Mouse (Mus musculus) cortical plate, adult 2 months (tissue): Measurements from ENCODE around the gene Dscam. TPM values are rescaled to one million over a fixed set of nuclear protein-coding genes. Genes with fewer than 3 reads are reported as not detected.

Experiments used
- H3K27ac ChIP-seq: fragments of 200-500 bp; 2 replicates; pipeline ENCODE4 v1.5.1; 2012; ENCODE audit warnings: low read length, control low read depth, inconsistent platforms; ENCODE audit not compliant: insufficient read depth
- H3K4me1 ChIP-seq: fragments of 200-500 bp; 2 replicates; pipeline ENCODE4 v1.6.1; 2011; ENCODE audit warnings: low read length; ENCODE audit not compliant: control insufficient read depth, insufficient read depth
- H3K4me3 ChIP-seq: fragments of 200-500 bp; 2 replicates; pipeline ENCODE4 v1.5.1; 2011; ENCODE audit warnings: mild to moderate bottlenecking, low read length, control low read depth; ENCODE audit not compliant: insufficient read depth
- CTCF ChIP-seq: fragments of 200-500 bp; IDR thresholded peaks from 2 replicates; pipeline ENCODE4 v1.5.1; 2011; ENCODE audit warnings: mild to moderate bottlenecking, control low read depth, low read length; ENCODE audit not compliant: insufficient read depth; ENCODE audit errors: extremely low read depth
- POLR2A ChIP-seq: fragments of 200-500 bp; IDR thresholded peaks from 2 replicates; pipeline ENCODE4 v1.6.1; 2011; ENCODE audit warnings: mild to moderate bottlenecking, low read length, control low read depth; ENCODE audit not compliant: insufficient read depth; ENCODE audit errors: extremely low read depth
- polyA plus RNA-seq: library from polyadenylated mRNA; depleted of rRNA; stranded (reverse); fragments of >200 nt; gene quantifications from 2 replicates; pipeline ENCODE4 v1.2.3, GENCODE M21; 2012

Dscam gene
- polyA plus RNA-seq, 1 experiment = 20.4 TPM

DNA sequence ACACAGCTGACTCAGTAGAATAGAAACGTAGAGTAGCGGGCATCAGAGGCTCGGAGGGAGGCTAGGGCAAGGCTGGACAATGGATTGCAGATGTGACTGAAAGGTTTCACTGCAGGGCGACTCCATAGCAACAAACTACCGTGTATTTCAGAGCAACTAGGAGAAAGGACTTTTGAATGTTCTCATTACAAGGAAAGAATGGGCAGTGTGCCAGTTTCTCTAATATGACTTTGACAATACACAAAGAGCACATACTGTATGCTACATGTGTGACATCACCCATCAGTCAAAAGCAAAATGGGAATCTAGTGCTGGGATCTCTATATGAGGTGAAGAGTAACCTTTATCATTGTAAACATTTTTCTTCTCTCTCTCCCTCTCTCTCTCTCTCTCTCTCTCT, 382.3 kb downstream of the Dscam start:
- Histone ChIP-seq H3K4me3 (no peak overlapping the region), H3K4me1 (no peaks in the 10 kb centered on the region), H3K27ac (no peak overlapping the region)
- TF ChIP-seq CTCF (no peak), POLR2A (no peak)

DNA sequence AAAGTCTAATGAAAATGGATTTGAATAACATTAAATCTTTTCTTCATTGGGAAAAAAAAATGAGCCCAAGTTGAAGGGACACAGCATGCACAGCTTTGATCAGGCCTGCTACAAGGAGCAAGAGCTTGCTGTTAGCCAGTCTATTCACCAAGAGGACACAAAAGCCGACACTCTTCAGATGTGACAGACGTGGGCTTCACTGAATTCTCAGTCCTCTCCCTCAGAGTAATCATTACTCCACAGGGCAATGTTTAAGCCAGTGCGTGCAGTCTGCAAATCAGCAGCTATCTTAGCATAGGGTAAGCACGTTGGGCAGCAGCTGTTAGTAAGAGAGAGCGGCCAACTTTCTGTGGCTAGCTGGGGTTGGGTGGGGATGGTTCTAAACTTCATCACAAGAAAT, 391.5 kb downstream of the Dscam start:
- H3K4me3 ChIP-seq = no peak overlapping the region
- H3K4me1 ChIP-seq = peaks cover 1% of the 10 kb centered on the region; the same call in 1 of the 2 replicates
- TF ChIP-seq CTCF = no peak
- TF ChIP-seq POLR2A = no peak
- no peak overlapping the region for H3K27ac ChIP-seq

DNA sequence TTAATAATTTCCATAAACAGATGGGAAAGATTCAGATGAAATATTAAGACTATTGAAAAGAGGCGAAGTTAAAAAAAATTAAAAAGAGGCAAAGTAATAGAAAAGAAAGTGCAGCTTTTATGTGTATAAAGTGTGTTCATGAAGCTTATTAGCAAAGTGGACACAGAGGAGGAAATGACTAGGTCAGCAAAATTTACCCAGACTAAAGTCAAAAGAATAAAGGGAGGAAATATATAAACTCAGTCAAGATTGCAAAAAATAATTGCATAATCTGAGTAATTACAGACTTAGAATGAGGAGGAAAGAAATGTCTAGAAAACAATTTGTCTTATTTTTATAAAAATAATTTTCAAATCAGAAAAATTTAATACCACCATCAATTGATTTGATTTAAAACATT, 396.3 kb downstream of the Dscam start:
- TF ChIP-seq CTCF = no peak
- no peak for TF ChIP-seq POLR2A
- no peak overlapping the region for H3K27ac ChIP-seq

DNA sequence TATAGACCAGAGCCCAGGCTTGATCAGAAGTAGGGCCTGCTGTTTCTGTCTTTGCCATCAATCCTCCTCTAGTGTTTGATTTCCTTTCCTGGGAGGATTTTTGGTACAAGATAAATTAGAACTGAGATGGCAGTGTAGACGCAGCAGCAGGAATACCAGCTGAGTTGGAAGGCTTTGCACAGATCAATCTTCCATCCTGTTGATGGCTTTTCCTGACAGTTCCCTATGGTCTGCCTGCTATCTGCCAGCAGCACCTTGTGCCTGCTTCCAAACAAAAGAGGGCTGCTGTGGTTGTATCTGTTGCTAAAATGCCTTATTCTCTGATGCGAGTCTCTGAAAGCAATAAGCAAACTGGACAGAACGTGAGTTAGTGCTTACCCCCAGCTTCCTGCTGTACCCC, 402.6 kb downstream of the Dscam start:
- TF ChIP-seq CTCF = no peak
- TF ChIP-seq POLR2A = no peak
- no peak overlapping the region for H3K4me3 ChIP-seq
- no peaks in the 10 kb centered on the region for H3K4me1 ChIP-seq
- no peak overlapping the region for H3K27ac ChIP-seq

More for the DNA sequence above, 396.3 kb downstream of the Dscam start:
- Histone ChIP-seq H3K4me3 (no peak overlapping the region), H3K4me1 (no peaks in the 10 kb centered on the region; the same call in 1 of the 2 replicates)

DNA sequence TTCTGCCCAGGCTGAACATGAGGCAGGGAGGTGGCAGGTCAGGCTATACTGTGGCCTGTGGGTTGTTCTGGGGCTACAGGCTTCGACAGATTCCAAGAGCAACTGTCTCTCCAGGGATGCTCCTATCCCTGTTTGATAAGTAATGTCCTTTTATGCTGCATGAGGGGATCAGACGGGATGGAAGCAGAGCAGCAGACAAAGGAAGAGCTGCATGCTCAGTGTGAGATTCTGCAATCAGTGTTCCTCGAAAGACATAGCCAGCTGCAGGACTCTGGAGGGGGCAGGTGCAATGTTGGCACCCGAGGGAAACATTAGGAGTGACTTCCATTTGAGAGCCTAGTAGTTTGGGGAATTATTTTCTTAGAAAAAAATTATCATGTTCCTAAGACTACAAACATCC, 403.0 kb downstream of the Dscam start:
- Histone ChIP-seq H3K4me3 (no peak overlapping the region), H3K27ac (no peak overlapping the region), H3K4me1 (no peaks in the 10 kb centered on the region)
- TF ChIP-seq POLR2A (no peak), CTCF (no peak)

DNA sequence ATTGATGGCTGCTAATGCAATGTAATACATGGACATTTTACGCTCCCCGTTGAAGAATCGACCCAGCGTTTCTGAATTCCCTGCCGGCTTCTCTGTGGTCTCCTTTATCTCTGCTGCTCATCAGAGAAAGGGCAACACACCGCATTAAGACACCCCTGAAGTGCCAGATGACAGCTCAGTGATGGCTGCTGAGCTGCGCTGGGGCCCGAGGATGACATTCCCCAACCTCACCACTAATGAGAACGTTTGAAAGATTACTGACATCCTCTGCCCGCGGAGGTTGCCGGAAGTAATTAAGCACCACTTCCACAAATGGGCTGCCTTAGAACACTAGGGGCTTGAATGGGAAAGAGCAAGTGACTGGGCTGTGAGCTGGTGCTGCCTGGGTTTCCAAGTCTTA, 409.3 kb downstream of the Dscam start:
- TF ChIP-seq POLR2A (no peak), CTCF (no peak)
- no peak overlapping the region for H3K27ac ChIP-seq
- H3K4me3 ChIP-seq = no peak overlapping the region
- peaks cover 13% of the 10 kb centered on the region for H3K4me1 ChIP-seq

DNA sequence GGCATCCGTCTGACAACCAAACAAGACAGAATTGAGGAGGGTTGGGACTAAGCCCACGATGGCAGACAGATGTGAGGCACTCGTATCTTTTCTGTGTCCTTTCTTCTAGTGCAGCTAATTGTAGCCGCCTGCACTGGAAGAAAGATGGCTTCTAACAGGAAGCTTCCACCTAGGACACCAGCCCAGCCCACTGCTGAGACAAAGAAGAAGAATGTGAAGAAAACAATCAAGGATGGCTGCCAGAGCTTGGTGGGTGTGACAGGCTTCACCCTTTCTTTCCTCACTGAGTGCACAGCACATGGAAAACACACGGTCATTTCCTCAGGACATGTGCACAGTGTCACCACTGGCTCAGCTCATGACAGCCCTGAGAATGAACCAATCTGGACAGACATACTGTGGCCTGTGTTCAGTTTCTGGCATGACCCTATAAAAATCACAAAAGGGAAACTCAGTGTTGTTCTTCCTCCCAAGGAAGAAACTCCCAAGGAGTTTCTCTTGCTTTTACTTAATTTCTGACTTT, 411.4 kb downstream of the Dscam start:
- peaks cover 19% of the 10 kb centered on the region for H3K4me1 ChIP-seq
- TF ChIP-seq POLR2A = no peak
- TF ChIP-seq CTCF = no peak
- no peak overlapping the region for H3K4me3 ChIP-seq
- no peak overlapping the region for H3K27ac ChIP-seq

DNA sequence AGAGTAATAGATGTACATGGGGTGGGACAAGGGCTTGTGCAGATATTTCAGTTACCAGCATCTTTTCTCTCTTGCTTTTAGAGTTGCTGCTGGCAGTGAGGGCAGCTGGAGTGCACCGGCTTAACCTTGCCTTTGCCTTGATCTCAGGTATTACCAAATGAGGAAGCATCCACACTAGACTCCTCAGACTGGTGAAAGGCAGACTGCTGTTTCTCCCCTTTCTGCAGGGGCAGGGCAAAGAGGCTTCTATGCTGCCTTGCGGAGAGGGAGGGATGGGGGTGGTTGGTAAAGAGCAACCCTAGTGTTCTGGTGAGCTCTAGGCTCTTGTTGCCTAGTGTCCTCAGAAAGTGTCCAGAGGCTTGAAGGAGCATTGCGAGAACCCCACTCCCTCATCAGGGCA, 412.2 kb downstream of the Dscam start:
- TF ChIP-seq CTCF = no peak
- TF ChIP-seq POLR2A = no peak
- Histone ChIP-seq H3K4me3 (no peak overlapping the region), H3K4me1 (peaks cover 20% of the 10 kb centered on the region), H3K27ac (no peak overlapping the region)

DNA sequence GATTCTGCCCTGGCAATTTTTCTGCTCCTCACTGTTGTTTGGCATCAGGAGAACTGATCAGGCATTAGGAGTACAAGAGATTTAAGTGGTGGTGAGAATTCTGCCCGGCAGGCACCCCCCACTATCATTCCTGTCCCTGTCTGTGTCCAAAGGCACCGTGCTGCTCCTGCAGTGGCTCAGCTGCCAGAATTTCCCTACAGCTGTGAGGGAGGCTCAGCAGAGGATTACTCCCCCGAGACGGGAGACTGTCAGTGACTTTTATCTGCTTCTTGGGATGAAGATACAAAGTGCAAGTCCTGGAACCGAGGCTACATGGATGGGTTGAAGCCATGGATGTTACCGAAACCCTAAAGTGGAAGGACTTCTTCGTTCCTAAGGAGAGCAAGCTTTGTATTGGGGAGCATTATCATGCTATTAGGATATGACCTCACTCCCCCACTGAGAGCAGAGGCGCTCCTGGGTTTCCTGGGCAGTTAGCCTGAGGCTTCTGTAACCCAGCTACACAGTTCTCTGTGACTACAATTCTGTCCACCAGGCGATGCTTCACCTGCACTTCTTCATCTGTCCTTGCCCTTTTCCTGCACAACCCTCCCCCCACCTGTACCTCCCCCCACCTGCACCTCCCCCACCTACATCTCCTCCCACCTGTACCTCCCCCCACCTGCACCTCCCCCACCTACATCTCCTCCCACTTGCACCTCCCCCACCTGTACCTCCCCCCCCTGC, 412.8 kb downstream of the Dscam start:
- H3K27ac ChIP-seq = no peak overlapping the region
- peaks cover 22% of the 10 kb centered on the region for H3K4me1 ChIP-seq
- H3K4me3 ChIP-seq = no peak overlapping the region
- TF ChIP-seq POLR2A (no peak), CTCF (no peak)

DNA sequence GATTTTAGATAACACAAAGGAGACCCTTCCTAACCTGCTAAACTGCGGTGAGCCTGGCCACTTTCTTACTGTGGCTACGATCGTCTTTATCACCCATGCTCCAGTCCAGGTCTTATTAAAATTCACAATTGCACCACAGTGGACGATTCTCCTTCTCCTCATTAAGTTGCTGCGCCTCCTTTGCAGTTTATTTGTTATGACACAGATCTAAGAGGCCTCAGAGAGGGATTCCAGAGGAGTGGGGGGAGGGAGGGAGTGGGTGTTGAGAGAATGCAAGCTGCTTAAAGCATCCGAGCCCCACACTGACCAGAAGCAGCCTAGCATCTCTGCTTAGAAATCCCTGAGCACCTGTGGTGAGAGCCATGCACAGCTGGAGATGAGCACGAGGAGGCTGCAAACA, 413.6 kb downstream of the Dscam start:
- no peak overlapping the region for H3K27ac ChIP-seq
- TF ChIP-seq POLR2A (no peak), CTCF (no peak)
- peaks cover 22% of the 10 kb centered on the region for H3K4me1 ChIP-seq
- H3K4me3 ChIP-seq = no peak overlapping the region
